In genomic region chr14:25727149-25727510, GRCm38 (mm10) we compare ENCODE assay signal across 10 mouse cellular contexts. TPM values are rescaled to one million over a fixed set of nuclear protein-coding genes. Genes with fewer than 3 reads are reported as not detected.
DNase-seq lines count a peak whose midpoint lies in the region; ATAC-seq lines count a peak whose summit lies in the region.
"Had no signal": no experiment of that assay in that cellular context is flagged by ENCODE, and none has a peak within 500 bp of the region (broad histone marks: within the 10 kb centered on the region; RNA-seq: fewer than 3 reads in every experiment).

No protein-coding gene starts in this region.

- no peaks in the 10 kb centered on the region for H3K9me3 ChIP-seq in hindbrain, embryonic 12.5 days (replicated peaks)
- no peaks in the 10 kb centered on the region for H3K9me3 ChIP-seq in hindbrain, embryonic 13.5 days
- H3K9me3 ChIP-seq in embryonic facial prominence, embryonic 10.5 days = no peaks in the 10 kb centered on the region

- peak; percentile 66 for DNase-seq in 416B (ENCODE audit: low read depth)
- peak; percentile 58 for DNase-seq in embryonic facial prominence, embryonic 10.5 days (ENCODE audit: low spot score)
- peak; percentile 37 for DNase-seq in heart, postnatal 4 days
- no peak for DNase-seq in urinary bladder, postnatal 25 days (ENCODE audit: low spot score)
- DNase-seq: cerebellum, adult 9-10 months; lung, adult 18-20 months; right cerebral cortex, postnatal 4 days had no signal

- 0 out of 2 replicates have a peak, but pooled peaks have one; percentile 13 for ATAC-seq in hindbrain, embryonic 12.5 days (ENCODE audit: low FRiP score)
- no peak for ATAC-seq in hindbrain, embryonic 13.5 days (ENCODE audit: low FRiP score)
- ATAC-seq in activated CD4-positive, CD25-positive, alpha-beta regulatory T cell, adult 4 months = no peak

- no peaks in the 10 kb centered on the region; the same call in 1 of the 2 replicates for H3K27me3 ChIP-seq in hindbrain, embryonic 12.5 days
- no peaks in the 10 kb centered on the region for H3K27me3 ChIP-seq in hindbrain, embryonic 13.5 days
- H3K27me3 ChIP-seq in embryonic facial prominence, embryonic 10.5 days (replicated peaks; ENCODE audit: low read depth, poor library complexity, severe bottlenecking) = no peaks in the 10 kb centered on the region

- H3K4me2 ChIP-seq in hindbrain, embryonic 12.5 days (replicated peaks) = no peak overlapping the region
- H3K4me2 ChIP-seq in hindbrain, embryonic 13.5 days = no peak overlapping the region

- 65% methylated on average over 5 of the region's 5 CpGs for WGBS in hindbrain, embryonic 12.5 days
- WGBS in hindbrain, embryonic 13.5 days = 77% methylated on average over 5 of the region's 5 CpGs
- WGBS in embryonic facial prominence, embryonic 10.5 days = 57% methylated on average over 5 of the region's 5 CpGs

- H3K9ac ChIP-seq in hindbrain, embryonic 12.5 days = no peak overlapping the region
- H3K9ac ChIP-seq in hindbrain, embryonic 13.5 days = no peak overlapping the region

- no peaks in the 10 kb centered on the region for H3K36me3 ChIP-seq in hindbrain, embryonic 12.5 days
- no peaks in the 10 kb centered on the region for H3K36me3 ChIP-seq in hindbrain, embryonic 13.5 days
- H3K36me3 ChIP-seq in embryonic facial prominence, embryonic 10.5 days (replicated peaks) = no peaks in the 10 kb centered on the region

- H3K4me1 ChIP-seq in hindbrain, embryonic 12.5 days = peaks cover 18% of the 10 kb centered on the region
- H3K4me1 ChIP-seq in hindbrain, embryonic 13.5 days (replicated peaks) = peaks cover 28% of the 10 kb centered on the region
- H3K4me1 ChIP-seq in embryonic facial prominence, embryonic 10.5 days = peaks cover 49% of the 10 kb centered on the region

- no peak overlapping the region for H3K4me3 ChIP-seq in hindbrain, embryonic 12.5 days
- H3K4me3 ChIP-seq in hindbrain, embryonic 13.5 days = no peak overlapping the region
- H3K4me3 ChIP-seq in embryonic facial prominence, embryonic 10.5 days = no peak overlapping the region

- H3K27ac ChIP-seq in hindbrain, embryonic 12.5 days = no peak overlapping the region
- H3K27ac ChIP-seq in hindbrain, embryonic 13.5 days = no peak overlapping the region
- peak overlapping the region; percentile 72 for H3K27ac ChIP-seq in embryonic facial prominence, embryonic 10.5 days (replicated peaks)

RNA-seq across cellular contexts. Expression of gene Ppif, which starts 33.2 kb away (rescaled TPM):
- 26.2 and 29.6 TPM in 2 replicates for polyA plus RNA-seq in hindbrain, embryonic 12.5 days (2016; fragmentation: Nextera tagmentation; extraction: Ambion mirVana)
- 28.0 and 32.0 TPM in 2 replicates for polyA plus RNA-seq in hindbrain, embryonic 13.5 days (2015; fragmentation: Nextera tagmentation; extraction: Ambion mirVana)
- 76.6 and 77.0 TPM in 2 replicates for polyA plus RNA-seq in embryonic facial prominence, embryonic 10.5 days (2016; fragmentation: Nextera tagmentation; extraction: Ambion mirVana)
- 100 to 1,000 TPM; 188 to 208 TPM for total RNA-seq in heart, postnatal 4 days (2021)
- polyA plus RNA-seq in activated CD4-positive, CD25-positive, alpha-beta regulatory T cell, adult 4 months (2017; shearing (Covaris generic)) = 10 to 100 TPM; 23.8 to 28.5 TPM

RNA-seq across cellular contexts. Expression of gene Zcchc24, which starts 41.7 kb away (rescaled TPM):
- 25.1 and 31.5 TPM in 2 replicates for polyA plus RNA-seq in hindbrain, embryonic 12.5 days (2016; fragmentation: Nextera tagmentation; extraction: Ambion mirVana)
- 11.9 and 12.2 TPM in 2 replicates for polyA plus RNA-seq in hindbrain, embryonic 13.5 days (2015; fragmentation: Nextera tagmentation; extraction: Ambion mirVana)
- polyA plus RNA-seq in embryonic facial prominence, embryonic 10.5 days (2016; fragmentation: Nextera tagmentation; extraction: Ambion mirVana) = 12.9 and 15.2 TPM in 2 replicates
- total RNA-seq in heart, postnatal 4 days (2021) = 10 to 100 TPM; 48.6 to 52.2 TPM
- under 1 TPM; 0.37 to 0.54 TPM for polyA plus RNA-seq in activated CD4-positive, CD25-positive, alpha-beta regulatory T cell, adult 4 months (2017; shearing (Covaris generic))
